Mouse (Mus musculus) kidney, postnatal 0 days (tissue): ENCODE measurements at regions not wholly inside any gene's neighbourhood (a gene's known extent, or its start where the extent isn't known, plus 50 kb on each side); places are given as distances from the start of the nearest gene placed in this dataset.

Experiments
- ATAC-seq: fragments of 200-750 bp; cut with Nextera tagmentation; replicated peaks from 2 replicates; pipeline ENCODE4 v1.8.0; 2017; ENCODE audit warnings: low read depth, moderate number of reproducible peaks, moderate TSS enrichment, moderate library complexity; ENCODE audit not compliant: low FRiP score
- DNase-seq: peaks from one replicate; pipeline ENCODE4 v3.0.0-alpha.2; 2016; ENCODE audit warnings: low spot score
- H3K27ac ChIP-seq: fragments of 300-500 bp; sonication (generic); 2 replicates; pipeline ENCODE4 v1.5.1; 2014; ENCODE audit warnings: mild to moderate bottlenecking
- H3K27me3 ChIP-seq: fragments of 300-500 bp; sonication (generic); 2 replicates; pipeline ENCODE4 v1.6.1; 2014; ENCODE audit warnings: low read length, mixed read lengths; ENCODE audit not compliant: insufficient read depth
- H3K36me3 ChIP-seq: fragments of 300-500 bp; sonication (generic); 2 replicates; pipeline ENCODE4 v1.6.1; 2014; ENCODE audit warnings: low read length, mixed read lengths; ENCODE audit not compliant: insufficient read depth
- H3K4me1 ChIP-seq: fragments of 300-500 bp; sonication (generic); replicated peaks from 2 replicates; pipeline ENCODE4 v1.6.1; 2014; ENCODE audit warnings: antibody characterized with exemption, low read length, mixed read lengths; ENCODE audit not compliant: insufficient read depth
- H3K4me2 ChIP-seq: fragments of 300-500 bp; sonication (generic); 2 replicates; pipeline ENCODE4 v1.6.1; 2014; ENCODE audit warnings: mild to moderate bottlenecking, low read length, moderate library complexity, mixed read lengths
- H3K4me3 ChIP-seq: fragments of 300-500 bp; sonication (generic); replicated peaks from 2 replicates; pipeline ENCODE4 v1.5.1; 2014; ENCODE audit warnings: low read depth, low read length
- H3K9ac ChIP-seq: fragments of 300-500 bp; sonication (generic); 2 replicates; pipeline ENCODE4 v1.6.1; 2014; ENCODE audit warnings: low read depth, low read length
- H3K9me3 ChIP-seq: fragments of 300-500 bp; sonication (generic); replicated peaks from 2 replicates; pipeline ENCODE4 v1.6.1; 2016; ENCODE audit warnings: low read length, inconsistent platforms, mixed read lengths
- CTCF ChIP-seq: IDR thresholded peaks from 2 replicates; pipeline ENCODE4 v1.5.1; 2016; ENCODE audit warnings: antibody characterized with exemption, low read depth, mild to moderate bottlenecking, moderate library complexity
- WGBS: fragments of 180-500 bp; shearing (Covaris S2); extraction: QIAGEN DNeasy Blood & Tissue Kit; methylation state at CpG from one replicate; pipeline ENCODE4 v1.1.7; 2014; 5-methylcytosine and 5-hydroxymethylcytosine counted together

- no peaks in the 10 kb centered on the region for H3K27me3 ChIP-seq
- 0 out of 2 replicates have a peak, but pooled peaks cover under 1% of the 10 kb centered on the region for H3K4me1 ChIP-seq
- H3K36me3 ChIP-seq: no peaks in the 10 kb centered on the region
- no peaks in the 10 kb centered on the region for H3K9me3 ChIP-seq
- 85% methylated on average over 7 of the region's 7 CpGs for WGBS
- DNase-seq: no peak
- ATAC-seq: no peak
- no peak overlapping the region for H3K4me3 ChIP-seq
- no peak overlapping the region for H3K27ac ChIP-seq
- TF ChIP-seq CTCF: no peak
- H3K4me2 ChIP-seq: no peak overlapping the region
- H3K9ac ChIP-seq: no peak overlapping the region
Measured at GRCm38 (mm10) chr1:154096113-154096512, 104.9 kb upstream of the Zfp648 start.

DNA sequence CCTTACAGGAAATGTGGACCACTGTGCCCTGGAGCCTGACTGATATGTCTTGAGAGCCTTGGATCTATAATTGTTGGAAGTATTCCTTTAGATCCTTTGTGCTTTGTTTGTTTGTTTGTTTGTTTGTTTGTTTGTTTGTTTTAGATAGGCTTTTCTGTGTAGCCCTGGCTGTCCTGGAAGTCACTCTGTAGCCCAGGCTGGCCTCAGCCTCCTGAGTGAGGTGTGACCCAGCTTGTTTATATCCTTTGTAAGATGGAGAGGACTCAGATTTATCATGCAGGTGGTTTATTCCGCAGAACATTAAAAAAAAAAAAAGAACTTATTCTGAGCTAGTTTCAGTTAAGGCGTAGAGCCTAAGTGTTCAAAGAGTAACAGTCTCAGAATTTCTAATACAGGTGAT is 104.1 kb upstream of the Zfp648 start:
- no peak for TF ChIP-seq CTCF
- Histone ChIP-seq H3K27ac (no peak overlapping the region), H3K4me1 (no peaks in the 10 kb centered on the region), H3K4me3 (no peak overlapping the region), H3K27me3 (no peaks in the 10 kb centered on the region), H3K36me3 (no peaks in the 10 kb centered on the region), H3K4me2 (no peak overlapping the region), H3K9ac (no peak overlapping the region), H3K9me3 (no peaks in the 10 kb centered on the region)
- DNase-seq (no peak), ATAC-seq (no peak)
- WGBS: 97% methylated on average over 2 of the region's 2 CpGs

GRCm38 (mm10) chr1:154097656-154098055 is 103.3 kb upstream of the Zfp648 start:
- Histone ChIP-seq H3K27me3 (no peaks in the 10 kb centered on the region), H3K4me3 (no peak overlapping the region), H3K9me3 (no peaks in the 10 kb centered on the region), H3K27ac (no peak overlapping the region), H3K36me3 (no peaks in the 10 kb centered on the region), H3K4me2 (no peak overlapping the region), H3K9ac (no peak overlapping the region), H3K4me1 (peaks cover 2% of the 10 kb centered on the region; the same call in 1 of the 2 replicates)
- no peak for DNase-seq
- TF ChIP-seq CTCF: no peak
- 31% methylated on average over 6 of the region's 6 CpGs for WGBS
- ATAC-seq: no peak

DNA sequence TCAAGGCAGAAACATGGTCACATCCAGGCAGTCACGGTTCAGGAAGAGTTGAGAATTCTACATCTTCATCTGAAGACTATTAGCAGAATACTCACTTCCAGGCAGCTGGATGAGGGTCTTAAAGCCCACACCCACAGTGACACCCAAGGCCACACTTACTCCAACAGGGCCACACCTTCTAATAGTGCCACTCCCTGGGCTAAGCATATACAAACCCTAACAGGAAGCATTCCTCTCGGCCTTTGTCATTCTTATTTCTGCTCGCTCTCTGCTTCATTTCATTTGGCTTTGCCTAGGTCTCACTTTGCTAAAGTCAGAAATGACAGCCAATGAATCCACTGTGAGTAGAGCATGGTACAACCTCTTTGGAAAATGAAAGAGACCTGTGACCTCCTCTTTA is 100.4 kb upstream of the Zfp648 start:
- no peak overlapping the region for H3K4me3 ChIP-seq
- no peak overlapping the region for H3K27ac ChIP-seq
- H3K9ac ChIP-seq: no peak overlapping the region
- H3K36me3 ChIP-seq: no peaks in the 10 kb centered on the region
- no peak for TF ChIP-seq CTCF
- H3K4me2 ChIP-seq: no peak overlapping the region
- ATAC-seq (no peak), DNase-seq (no peak)
- WGBS: 90% methylated on average over 3 of the region's 3 CpGs
- H3K4me1 ChIP-seq: peaks cover 4% of the 10 kb centered on the region; the same call in 1 of the 2 replicates
- H3K9me3 ChIP-seq: no peaks in the 10 kb centered on the region
- H3K27me3 ChIP-seq: no peaks in the 10 kb centered on the region

DNA sequence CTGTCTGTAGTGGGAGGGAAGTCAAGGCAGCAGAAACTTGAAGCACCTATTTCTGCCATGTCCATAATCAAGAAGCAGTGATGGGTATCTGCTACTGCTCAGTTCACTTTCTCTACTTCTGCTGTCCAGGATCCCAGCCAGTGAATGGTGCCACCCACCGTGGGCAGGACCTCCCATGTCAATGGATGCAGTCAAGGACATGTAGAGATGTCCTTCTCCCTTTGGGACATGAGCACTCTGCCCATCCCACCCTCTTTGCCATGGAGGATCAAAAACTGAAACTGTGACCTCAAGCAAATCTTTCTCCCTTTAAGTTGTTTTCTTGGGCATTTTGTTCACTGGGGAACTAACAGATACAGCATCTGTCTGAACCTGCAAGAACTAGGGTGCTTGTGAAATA is 99.6 kb upstream of the Zfp648 start:
- no peak for TF ChIP-seq CTCF
- H3K4me2 ChIP-seq: no peak overlapping the region
- no peaks in the 10 kb centered on the region for H3K27me3 ChIP-seq
- H3K36me3 ChIP-seq: no peaks in the 10 kb centered on the region
- no peak overlapping the region for H3K4me3 ChIP-seq
- DNase-seq (no peak), ATAC-seq (no peak)
- no peaks in the 10 kb centered on the region for H3K9me3 ChIP-seq
- 83% methylated on average over 1 of the region's 1 CpGs for WGBS
- H3K9ac ChIP-seq: no peak overlapping the region
- H3K27ac ChIP-seq: no peak overlapping the region
- H3K4me1 ChIP-seq: peaks cover 4% of the 10 kb centered on the region; the same call in 1 of the 2 replicates

GRCm38 (mm10) chr1:154102191-154102590 is 98.8 kb upstream of the Zfp648 start:
- Histone ChIP-seq H3K36me3 (no peaks in the 10 kb centered on the region), H3K9me3 (no peaks in the 10 kb centered on the region), H3K4me3 (no peak overlapping the region), H3K4me1 (peaks cover 4% of the 10 kb centered on the region; the same call in 1 of the 2 replicates), H3K27me3 (no peaks in the 10 kb centered on the region), H3K27ac (peak overlapping the region; percentile 51; the same call in 1 of the 2 replicates), H3K9ac (no peak overlapping the region), H3K4me2 (no peak overlapping the region)
- ATAC-seq (no peak), DNase-seq (no peak)
- no peak for TF ChIP-seq CTCF
- WGBS: 80% methylated on average over 3 of the region's 3 CpGs
